Mouse (Mus musculus) megakaryocyte, embryonic 14.5 days (primary cell): Measurements from ENCODE around the gene Arntl. TPM values are rescaled to one million over a fixed set of nuclear protein-coding genes. Genes with fewer than 3 reads are reported as not detected.
"Not testable (repeated sequence)": the region's sequence is repeated elsewhere in the genome, so short reads cannot be mapped to it uniquely, and the experiment has no call there.

ENCODE experiments used
- H3K27me3 ChIP-seq: replicated peaks from 2 replicates; pipeline ENCODE3; 2012; ENCODE audit warnings: inconsistent platforms
- H3K36me3 ChIP-seq: replicated peaks from 2 replicates; pipeline ENCODE3; 2012; ENCODE audit warnings: low read length, inconsistent platforms, mixed read lengths
- H3K4me1 ChIP-seq: 2 replicates; pipeline ENCODE4 v1.6.1; 2012; ENCODE audit warnings: inconsistent platforms
- H3K4me3 ChIP-seq: replicated peaks from 2 replicates; pipeline ENCODE3; 2012; ENCODE audit warnings: moderate library complexity, mild to moderate bottlenecking, inconsistent platforms
- H3K9me3 ChIP-seq: 2 replicates; pipeline ENCODE4 v1.6.1; 2012; ENCODE audit warnings: inconsistent platforms
- FLI1 ChIP-seq: IDR thresholded peaks from 2 replicates; pipeline ENCODE4 v1.6.1; 2012; ENCODE audit warnings: low read length, inconsistent platforms, mixed read lengths
- GATA1 ChIP-seq: IDR thresholded peaks from 3 replicates; pipeline ENCODE4 v1.6.1; 2012; ENCODE audit warnings: mixed read lengths, low read length, inconsistent platforms, borderline replicate concordance
- polyA plus RNA-seq: library from polyadenylated mRNA; stranded (reverse); fragments of >175 nt; gene quantifications from 2 replicates; pipeline ENCODE4 v1.2.3, GENCODE M21; 2012; ENCODE audit warnings: low replicate concordance; ENCODE audit not compliant: insufficient read depth

The Arntl gene
- polyA plus RNA-seq, 1 experiment = 0.13 TPM

DNA sequence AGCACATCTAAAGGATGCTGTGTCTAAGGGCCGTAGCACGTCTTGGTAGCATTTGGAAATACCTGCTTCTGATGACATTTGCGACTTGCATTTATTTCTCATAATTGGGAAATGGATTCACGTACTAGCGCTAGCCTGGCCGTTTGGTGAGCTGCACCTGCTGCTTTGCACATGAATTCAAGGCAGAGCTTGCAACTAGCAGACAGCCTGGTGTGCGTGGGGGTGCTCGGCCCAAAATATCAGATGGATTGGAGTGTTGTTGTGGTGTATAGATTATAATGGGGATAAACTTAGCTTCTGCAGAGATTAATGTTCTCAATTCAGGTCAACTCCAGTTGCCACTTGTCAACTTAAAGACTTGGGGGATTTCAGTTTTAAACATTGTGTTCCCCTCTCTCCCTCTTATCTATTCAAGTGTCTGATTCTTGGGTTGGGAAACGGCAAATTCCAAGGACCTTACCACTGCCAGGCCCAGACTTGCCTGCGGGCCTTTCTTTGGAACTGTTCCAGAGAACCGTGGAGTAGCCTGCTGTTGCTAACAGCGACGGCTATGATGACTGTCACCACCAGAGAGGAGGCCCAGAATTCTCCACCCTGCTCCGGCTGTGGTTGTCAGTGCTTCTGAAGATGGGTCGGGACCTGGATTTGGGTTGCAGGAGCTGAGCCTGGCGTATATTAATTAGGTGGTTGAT lies 42.0 kb downstream of the Arntl start:
- Histone ChIP-seq H3K27me3 (peaks cover 43% of the 10 kb centered on the region), H3K4me3 (no peak overlapping the region), H3K36me3 (no peaks in the 10 kb centered on the region), H3K9me3 (no peaks in the 10 kb centered on the region), H3K4me1 (no peaks in the 10 kb centered on the region)
- TF ChIP-seq FLI1 (no peak), GATA1 (no peak)

DNA sequence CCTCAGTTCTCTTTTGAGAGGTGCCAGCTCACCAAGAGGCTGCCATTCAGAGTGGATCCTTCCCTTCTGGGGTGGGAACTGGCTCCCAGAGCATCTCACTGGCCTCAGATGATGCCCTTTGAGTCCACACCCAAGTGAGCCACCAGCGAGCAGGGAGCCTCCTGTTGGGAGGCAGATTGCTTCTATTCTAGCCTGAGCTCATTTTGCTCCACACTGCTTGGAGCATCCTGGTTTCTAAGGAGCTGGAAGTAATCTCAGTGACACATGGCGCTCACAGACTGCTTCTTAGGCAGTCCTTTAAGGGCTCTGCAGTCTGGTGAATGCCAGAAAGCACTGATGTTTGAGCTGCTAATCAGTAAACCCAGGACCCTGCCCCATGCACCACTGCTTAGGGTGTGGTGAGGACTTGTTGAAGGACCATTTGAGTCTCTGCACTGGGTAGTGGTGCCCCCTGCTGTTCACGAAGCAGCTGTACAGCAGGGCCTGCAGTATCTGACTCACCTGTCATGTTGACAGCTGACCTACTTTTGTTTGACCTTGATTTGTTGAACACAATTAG lies 43.2 kb downstream of the Arntl start:
- no peak for TF ChIP-seq FLI1
- TF ChIP-seq GATA1 = no peak
- peaks cover 40% of the 10 kb centered on the region for H3K27me3 ChIP-seq
- no peak overlapping the region for H3K4me3 ChIP-seq
- no peaks in the 10 kb centered on the region for H3K4me1 ChIP-seq
- H3K9me3 ChIP-seq = no peaks in the 10 kb centered on the region
- no peaks in the 10 kb centered on the region for H3K36me3 ChIP-seq

DNA sequence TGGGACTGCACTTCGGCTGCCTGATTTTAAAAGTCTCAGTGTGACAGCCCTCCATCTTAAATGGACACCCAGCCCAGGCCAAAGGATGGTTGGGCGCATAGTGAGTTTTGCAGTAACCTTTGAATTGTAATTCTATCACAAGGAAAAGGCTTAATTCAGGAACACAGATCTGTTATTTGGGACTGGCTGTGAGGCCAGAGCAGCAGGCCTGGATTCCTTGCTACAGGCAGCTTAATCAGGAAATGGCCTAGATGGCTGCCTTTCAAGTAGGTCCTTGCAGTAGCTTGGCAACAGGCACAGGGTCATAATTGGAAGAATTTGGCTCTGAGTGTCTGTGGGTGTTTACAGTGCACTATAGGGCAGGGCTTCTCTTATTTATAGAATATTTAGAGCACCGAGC lies 43.7 kb downstream of the Arntl start:
- no peak for TF ChIP-seq FLI1
- TF ChIP-seq GATA1 = no peak
- Histone ChIP-seq H3K9me3 (no peaks in the 10 kb centered on the region), H3K4me3 (no peak overlapping the region), H3K4me1 (no peaks in the 10 kb centered on the region), H3K36me3 (no peaks in the 10 kb centered on the region), H3K27me3 (peaks cover 36% of the 10 kb centered on the region)

DNA sequence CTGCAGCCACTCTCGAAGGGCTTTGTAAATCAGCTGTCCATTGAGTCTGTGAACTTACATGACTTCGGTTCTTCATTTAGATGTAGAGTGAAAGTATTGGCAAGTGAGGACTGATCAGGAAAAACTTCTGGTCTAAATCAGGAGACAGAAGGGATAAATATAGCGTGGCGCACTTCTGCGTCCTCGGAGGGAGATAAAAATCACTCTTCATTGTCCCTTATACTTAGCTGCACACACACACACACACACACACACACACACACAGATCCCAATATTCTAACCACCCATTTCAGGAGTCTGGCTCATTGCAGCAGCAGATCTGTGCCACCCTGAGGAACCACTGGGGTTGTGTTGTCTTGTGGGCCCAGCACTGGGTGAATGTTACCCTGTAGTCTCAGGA lies 44.3 kb downstream of the Arntl start:
- no peaks in the 10 kb centered on the region for H3K36me3 ChIP-seq
- no peaks in the 10 kb centered on the region for H3K4me1 ChIP-seq
- TF ChIP-seq FLI1 = no peak
- H3K9me3 ChIP-seq = no peaks in the 10 kb centered on the region
- H3K27me3 ChIP-seq = peaks cover 36% of the 10 kb centered on the region
- H3K4me3 ChIP-seq = no peak overlapping the region

DNA sequence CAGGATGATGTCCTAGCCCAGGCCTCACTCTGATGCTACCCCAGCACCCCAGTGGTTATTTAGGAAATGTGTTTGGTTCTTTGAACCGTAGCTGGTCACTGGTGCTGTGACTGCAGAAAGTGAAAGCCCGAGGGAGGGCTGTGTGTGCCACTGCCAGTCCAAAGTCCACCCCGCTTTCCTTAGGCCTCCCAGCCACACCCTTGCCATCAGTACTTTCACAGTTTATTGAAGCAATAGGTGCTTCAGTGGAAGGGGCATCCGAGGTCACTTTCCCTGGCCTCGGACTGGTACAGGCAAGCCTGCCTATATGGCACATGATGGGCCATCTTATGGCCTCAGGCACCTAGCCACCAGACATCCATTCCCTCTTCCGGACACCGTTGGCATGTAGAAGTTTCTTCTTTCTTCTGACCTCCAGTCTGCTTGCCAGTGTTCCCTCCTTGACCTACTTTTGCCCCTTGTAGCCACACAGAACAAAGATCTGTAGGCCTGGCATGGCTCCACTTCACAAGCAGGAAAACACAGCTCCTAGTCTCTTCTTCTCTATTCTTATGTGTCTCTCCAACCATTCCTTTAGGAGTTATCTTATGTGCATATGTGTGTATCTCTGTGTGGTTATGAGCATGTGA lies 46.6 kb downstream of the Arntl start:
- Histone ChIP-seq H3K36me3 (no peaks in the 10 kb centered on the region), H3K27me3 (peaks cover 32% of the 10 kb centered on the region), H3K9me3 (no peaks in the 10 kb centered on the region), H3K4me1 (no peaks in the 10 kb centered on the region), H3K4me3 (no peak overlapping the region)
- TF ChIP-seq GATA1 (no peak), FLI1 (no peak)

DNA sequence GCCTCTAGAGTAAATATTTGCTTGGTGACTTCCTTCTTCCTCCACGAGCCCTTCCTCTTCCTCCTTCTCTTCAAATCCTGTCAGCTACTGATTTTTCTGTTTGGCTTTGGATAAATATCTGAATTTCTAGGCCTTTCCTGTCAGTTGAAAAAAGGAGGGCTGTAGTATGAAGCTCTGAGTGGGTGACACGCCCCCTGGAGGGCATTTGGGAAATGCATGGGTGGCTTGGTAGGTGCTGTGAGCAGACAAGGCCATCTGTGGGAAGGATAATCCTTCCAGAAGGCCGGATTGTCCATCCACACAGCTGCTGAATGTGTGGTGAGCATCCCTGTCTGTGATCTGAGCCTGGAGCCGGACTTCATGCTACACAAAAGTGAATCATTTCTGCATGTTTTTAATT lies 48.8 kb downstream of the Arntl start:
- Histone ChIP-seq H3K27me3 (peaks cover 19% of the 10 kb centered on the region), H3K9me3 (no peaks in the 10 kb centered on the region), H3K4me3 (no peak overlapping the region), H3K36me3 (no peaks in the 10 kb centered on the region), H3K4me1 (no peaks in the 10 kb centered on the region)
- no peak for TF ChIP-seq FLI1
- TF ChIP-seq GATA1 = no peak

DNA sequence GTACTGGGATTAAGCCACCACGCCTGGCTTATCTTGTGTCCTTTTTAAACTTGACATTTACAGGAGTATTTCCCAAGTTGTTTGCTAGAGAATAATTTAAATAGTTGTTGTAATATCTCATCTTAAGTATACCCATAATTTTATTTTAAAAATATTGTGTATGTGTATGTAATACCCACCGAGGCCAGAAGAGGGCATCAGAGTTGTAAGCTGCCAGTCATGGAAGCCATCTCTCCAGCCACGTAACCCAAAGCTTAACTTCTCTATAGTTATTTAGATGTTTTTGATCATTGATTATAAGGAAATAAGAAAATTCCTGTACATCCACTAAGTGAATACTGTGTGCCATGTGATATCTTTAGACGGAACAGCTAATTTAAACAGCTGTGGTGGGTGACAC lies 51.2 kb downstream of the Arntl start:
- H3K4me3 ChIP-seq = no peak overlapping the region
- no peaks in the 10 kb centered on the region for H3K4me1 ChIP-seq
- H3K9me3 ChIP-seq = peaks cover 10% of the 10 kb centered on the region
- TF ChIP-seq FLI1 (no peak), GATA1 (no peak)
- no peaks in the 10 kb centered on the region for H3K36me3 ChIP-seq
- H3K27me3 ChIP-seq = peaks cover 10% of the 10 kb centered on the region

DNA sequence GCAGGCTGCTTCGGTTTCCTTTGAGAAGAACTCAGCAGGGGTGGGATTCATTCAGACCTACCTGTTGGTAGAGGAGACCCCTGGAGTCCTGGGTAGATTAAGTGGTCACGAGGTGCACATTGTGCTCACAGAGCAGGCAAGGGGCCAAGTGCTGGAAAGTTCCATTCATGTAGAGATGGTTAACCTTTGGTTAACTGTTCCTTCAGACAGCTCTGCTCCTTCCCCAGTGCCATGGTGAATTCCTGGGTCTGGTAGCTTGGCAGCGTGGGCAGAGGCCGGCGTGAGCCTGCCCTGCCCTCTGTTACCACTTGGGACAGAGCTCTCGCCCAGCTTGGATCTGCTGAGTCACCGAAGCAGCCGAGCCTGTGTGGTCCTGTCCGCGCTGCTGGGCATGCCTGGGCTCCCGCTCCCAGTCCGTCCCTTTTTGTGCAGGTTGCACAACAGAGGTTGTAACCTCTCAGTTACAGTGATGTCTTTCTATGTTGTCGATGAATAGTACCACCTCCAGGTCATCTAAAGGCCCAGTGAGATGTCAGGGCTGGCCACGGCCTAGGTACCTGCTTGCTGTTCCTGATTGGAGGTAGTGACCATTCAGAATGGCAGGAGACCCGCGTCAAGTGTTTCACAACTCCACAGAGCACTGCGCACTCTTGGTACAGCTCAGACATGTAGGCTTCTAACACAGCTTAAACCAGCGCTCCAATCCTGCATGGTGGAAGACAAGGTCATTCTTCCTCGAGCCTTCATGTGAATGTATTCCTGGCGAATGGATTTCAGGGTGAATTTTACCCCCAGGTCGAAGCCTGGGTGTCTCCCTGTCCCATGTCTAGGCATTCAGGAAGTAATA lies 53.3 kb downstream of the Arntl start:
- Histone ChIP-seq H3K4me3 (no peak overlapping the region), H3K27me3 (peaks cover 9% of the 10 kb centered on the region), H3K4me1 (no peaks in the 10 kb centered on the region), H3K9me3 (peaks cover 22% of the 10 kb centered on the region), H3K36me3 (no peaks in the 10 kb centered on the region)
- no peak for TF ChIP-seq FLI1
- TF ChIP-seq GATA1 = no peak

DNA sequence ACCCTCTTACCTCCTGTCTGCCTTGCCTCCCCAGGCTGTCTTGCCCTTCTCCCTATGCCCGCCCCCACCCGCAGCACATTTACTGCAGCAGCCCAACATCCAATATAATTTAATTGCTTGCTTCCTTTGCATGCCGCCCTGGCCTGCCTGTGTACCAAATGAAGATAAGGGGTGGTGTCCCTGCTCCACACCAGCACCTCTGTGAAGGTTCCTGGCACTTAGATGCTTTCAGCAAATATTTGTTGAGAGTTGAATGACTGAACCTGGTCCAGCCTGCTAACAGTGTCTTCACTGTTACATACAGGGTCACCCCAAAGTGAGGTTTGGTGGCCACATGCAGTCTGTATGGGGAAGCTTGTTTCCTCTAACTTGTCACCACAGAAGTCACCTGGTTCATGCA lies 54.4 kb downstream of the Arntl start:
- peaks cover 22% of the 10 kb centered on the region for H3K9me3 ChIP-seq
- TF ChIP-seq GATA1 = no peak
- no peaks in the 10 kb centered on the region for H3K4me1 ChIP-seq
- peaks cover 9% of the 10 kb centered on the region for H3K27me3 ChIP-seq
- H3K4me3 ChIP-seq = no peak overlapping the region
- H3K36me3 ChIP-seq = no peaks in the 10 kb centered on the region

DNA sequence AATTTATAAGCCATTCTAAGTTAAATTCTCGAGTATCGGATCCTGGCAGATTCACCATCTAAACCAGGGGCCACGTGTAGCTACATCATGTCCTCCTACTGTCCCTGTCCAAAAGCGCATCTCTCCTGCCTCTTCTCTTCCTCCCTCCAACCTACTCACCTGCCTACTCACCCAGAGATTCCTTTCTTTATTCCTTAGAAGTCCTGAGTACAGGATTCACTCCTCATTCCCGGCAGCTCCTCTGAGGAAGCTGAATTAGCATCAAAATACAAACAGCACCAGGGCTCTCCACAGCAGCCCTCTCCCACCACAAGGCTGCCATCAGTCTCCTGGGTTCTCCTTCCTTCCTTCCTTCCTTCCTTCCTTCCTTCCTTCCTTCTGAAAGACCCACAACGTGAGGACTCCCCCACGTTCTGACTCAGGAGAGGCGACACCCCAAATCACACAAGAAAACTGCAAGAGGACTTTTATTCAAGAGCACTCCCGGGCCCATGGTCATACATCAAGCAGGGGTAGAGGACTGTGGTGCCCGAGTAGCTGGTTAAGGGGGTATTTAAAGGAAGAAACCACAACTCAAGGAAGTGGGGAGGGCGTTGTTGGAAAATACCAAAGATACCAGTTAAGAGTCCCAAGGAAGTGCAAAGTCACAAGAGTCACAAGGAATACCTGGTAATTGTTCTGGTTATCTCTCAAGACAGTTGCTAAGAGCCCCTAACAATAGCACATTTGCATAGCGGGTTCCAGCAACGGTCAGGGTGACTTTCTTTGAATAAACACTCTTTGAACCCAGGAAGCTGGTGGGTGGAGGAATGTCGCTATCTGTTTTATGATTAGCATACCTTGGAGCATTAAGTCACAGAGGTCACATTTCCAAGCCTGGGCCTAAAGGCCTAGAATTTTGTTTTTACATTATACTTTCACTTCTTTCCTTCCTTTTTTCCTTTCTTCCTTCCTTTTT lies 55.5 kb downstream of the Arntl start:
- not testable (repeated sequence) for H3K4me1 ChIP-seq, H3K36me3 ChIP-seq, H3K27me3 ChIP-seq, H3K4me3 ChIP-seq
- H3K9me3 ChIP-seq = peaks cover 22% of the 10 kb centered on the region
